Mouse (Mus musculus): ENCODE data around the gene Bco1.

DNA sequence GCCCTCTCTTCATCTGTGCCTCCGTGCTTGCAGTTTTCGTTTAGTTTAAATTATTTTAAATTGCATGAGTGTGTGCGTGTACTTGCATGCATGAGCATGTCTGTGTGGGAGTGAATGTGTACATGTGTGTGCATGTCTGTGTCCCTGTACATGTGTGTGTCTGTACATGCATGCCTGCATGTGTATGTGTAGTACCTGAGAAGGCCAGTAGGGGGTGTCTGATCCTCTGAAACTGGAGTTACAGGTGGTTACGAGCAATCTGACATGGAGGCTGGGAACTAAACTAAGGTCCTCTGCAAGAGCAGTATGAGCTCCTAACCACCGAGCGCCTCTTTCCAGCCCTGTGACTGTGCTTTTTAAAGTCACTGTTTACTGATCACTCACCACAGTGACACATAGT lies 52.9 kb downstream of the Bco1 start:
- TF ChIP-seq CTCF (IDR thresholded peaks at IDR 0.05) (peak; percentile 51), EP300 (IDR thresholded peaks at IDR 0.05) (no peak)
